Mouse (Mus musculus) erythroblast, embryonic 14.5 days (primary cell): ENCODE measurements around the gene 1700122O11Rik.

Experiments used
- GATA1 ChIP-seq: IDR thresholded peaks from 2 replicates; pipeline ENCODE4 v1.6.1; 2012; ENCODE audit warnings: low read length, inconsistent platforms, mixed read lengths
- TAL1 ChIP-seq: IDR thresholded peaks from 3 replicates; pipeline ENCODE4 v1.6.1; 2012; ENCODE audit warnings: low read length, inconsistent platforms, mixed read lengths

DNA sequence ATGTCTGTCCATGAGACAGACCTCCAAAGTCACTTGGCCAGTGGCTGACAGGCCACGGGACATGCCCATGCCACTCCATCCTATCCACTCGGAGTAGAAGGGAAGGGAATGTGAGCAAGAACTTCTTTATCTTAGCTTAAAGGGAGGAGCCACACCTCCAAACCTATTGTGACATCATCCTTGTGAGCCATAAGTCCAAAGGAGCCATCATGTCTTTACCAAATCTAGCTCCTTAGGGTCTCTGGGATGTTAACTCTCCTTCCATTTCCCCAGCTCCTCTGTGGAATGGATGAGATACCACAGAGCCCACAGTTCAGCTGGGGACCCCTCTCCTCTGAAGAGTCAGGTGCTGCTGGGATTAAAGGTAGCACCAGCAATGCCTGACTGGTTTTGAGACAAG lies at the start of gene 1700122O11Rik:
- TF ChIP-seq GATA1 (no peak), TAL1 (no peak)
